ENCODE assay signal across 18 mouse cellular contexts in genomic region chr1:135513464-135513863, GRCm38 (mm10).
DNase-seq lines count a peak whose midpoint lies in the region; ATAC-seq lines count a peak whose summit lies in the region.
"Had no signal": no experiment of that assay in that cellular context is flagged by ENCODE, and none has a peak within 500 bp of the region (broad histone marks: within the 10 kb centered on the region; RNA-seq: fewer than 3 reads in every experiment).

No protein-coding gene starts in this region.

- no peak overlapping the region for H3K4me3 ChIP-seq in heart, embryonic 16.5 days (ENCODE audit: low read length)
- H3K4me3 ChIP-seq: embryonic facial prominence, embryonic 13.5 days had no signal

- H3K36me3 ChIP-seq in heart, embryonic 16.5 days (ENCODE audit: control insufficient read depth, insufficient read depth), result no peaks in the 10 kb centered on the region
- H3K36me3 ChIP-seq: embryonic facial prominence, embryonic 13.5 days; G1E had no signal

- WGBS in heart, embryonic 16.5 days, result 47% methylated on average over 5 of the region's 5 CpGs

- H3K27ac ChIP-seq in heart, embryonic 16.5 days (ENCODE audit: low read length), result peak overlapping the region; percentile 88
- H3K27ac ChIP-seq: embryonic facial prominence, embryonic 13.5 days; hindbrain, embryonic 14.5 days had no signal

- peaks cover 66% of the 10 kb centered on the region for H3K4me1 ChIP-seq in heart, embryonic 16.5 days (ENCODE audit: control insufficient read depth, insufficient read depth, low read length)

- DNase-seq in cerebellum, postnatal 10 days, result peak; percentile 40 to 64
- DNase-seq in cerebellum, adult 11-12 months, result no peak
- DNase-seq in heart, adult 9 months (ENCODE audit: low spot score in 2 of 2), result no peak
- DNase-seq in right cerebral cortex, postnatal 10 days (ENCODE audit: low spot score in 2 of 2), result peak; percentile 61 to 70
- DNase-seq in right cerebral cortex, postnatal 36 days (ENCODE audit: low spot score in 2 of 2), result no peak
- no peak for DNase-seq in liver
- DNase-seq in spleen, postnatal 4 days (ENCODE audit: low spot score in 2 of 2), result no peak
- DNase-seq: cerebellum, postnatal 36 days; gastrocnemius, postnatal 10 days; kidney, adult 18-20 months; kidney, postnatal 4 days; lung, adult 2 months; retina, postnatal 1 day; thymus, adult 18-20 months had no signal

- no peaks in the 10 kb centered on the region for H3K27me3 ChIP-seq in heart, embryonic 16.5 days (ENCODE audit: control insufficient read depth, insufficient read depth, low read length)
- H3K27me3 ChIP-seq: embryonic facial prominence, embryonic 13.5 days had no signal

- no peak overlapping the region; the same call in 1 of the 2 replicates for H3K4me2 ChIP-seq in heart, embryonic 16.5 days (ENCODE audit: low read depth, low read length)
- H3K4me2 ChIP-seq: embryonic facial prominence, embryonic 13.5 days; hindbrain, embryonic 14.5 days had no signal

- H3K9me3 ChIP-seq in heart, embryonic 16.5 days (replicated peaks; ENCODE audit: control insufficient read depth, low read length), result no peaks in the 10 kb centered on the region
- H3K9me3 ChIP-seq: embryonic facial prominence, embryonic 13.5 days; G1E had no signal

- no peak for ATAC-seq in heart, embryonic 16.5 days (replicated peaks; ENCODE audit: extremely low read depth, insufficient read depth, low FRiP score)

- peak overlapping the region; percentile 44; the same call in 1 of the 2 replicates for H3K9ac ChIP-seq in heart, embryonic 16.5 days (ENCODE audit: low read length)
- H3K9ac ChIP-seq: embryonic facial prominence, embryonic 13.5 days; hindbrain, embryonic 14.5 days had no signal

Comparison
In these comparisons a context has a peak if more than half of its experiments do, and no peak if none do; other contexts are left out.
1. DNase-seq: peak in cerebellum, postnatal 10 days (2 of 2) and right cerebral cortex, postnatal 10 days (2 of 2); none in cerebellum, adult 11-12 months (single experiment), heart, adult 9 months (0 of 2), right cerebral cortex, postnatal 36 days (0 of 2), liver (single experiment) and spleen, postnatal 4 days (0 of 2).